Mouse (Mus musculus) erythroblast, embryonic 14.5 days (primary cell): ENCODE data around the gene Kri1.

Experiments used
- GATA1 ChIP-seq: IDR thresholded peaks from 2 replicates; pipeline ENCODE4 v1.6.1; 2012; ENCODE audit warnings: low read length, inconsistent platforms, mixed read lengths
- TAL1 ChIP-seq: IDR thresholded peaks from 3 replicates; pipeline ENCODE4 v1.6.1; 2012; ENCODE audit warnings: low read length, inconsistent platforms, mixed read lengths

GRCm38 (mm10) chr9:21223906-21224305 is 63.9 kb downstream of the Kri1 start:
- no peak for TF ChIP-seq GATA1
- no peak for TF ChIP-seq TAL1
